Mouse (Mus musculus) C2C12 (cell line): ENCODE measurements around the gene Skap1.

Source experiments
- CEBPB ChIP-seq: IDR thresholded peaks from one replicate; pipeline ENCODE4 v1.6.1; 2011; ENCODE audit warnings: low read depth, mild to moderate bottlenecking, control low read depth, moderate library complexity
- CTCF ChIP-seq: IDR thresholded peaks from one replicate; pipeline ENCODE4 v1.5.1; 2011; ENCODE audit not compliant: control insufficient read depth, insufficient read depth, insufficient read length
- FOSL1 ChIP-seq: IDR thresholded peaks from one replicate; pipeline ENCODE4 v1.8.0; 2011; ENCODE audit warnings: mild to moderate bottlenecking, low read length; ENCODE audit not compliant: poor library complexity, insufficient read depth, severe bottlenecking
- MAX ChIP-seq: IDR thresholded peaks from one replicate; pipeline ENCODE4 v1.6.1; 2011; ENCODE audit warnings: mild to moderate bottlenecking, control low read depth
- MYOD1 ChIP-seq: IDR thresholded peaks from one replicate; pipeline ENCODE4 v1.6.1; 2011; ENCODE audit warnings: low read depth; ENCODE audit not compliant: control insufficient read depth, insufficient read length
- MYOG ChIP-seq: IDR thresholded peaks from one replicate; pipeline ENCODE4 v1.6.1; 2011; ENCODE audit not compliant: control insufficient read depth, insufficient read length; ENCODE audit errors: extremely low read depth
- USF1 ChIP-seq: IDR thresholded peaks from one replicate; pipeline ENCODE4 v1.6.1; 2011; ENCODE audit warnings: low read depth, mild to moderate bottlenecking, control low read depth, moderate library complexity

GRCm38 (mm10) chr11:96429062-96429461, 35.3 kb upstream of the Skap1 start:
- TF ChIP-seq CTCF, result no peak
- TF ChIP-seq MAX, result no peak
- no peak for TF ChIP-seq USF1
- TF ChIP-seq MYOG, result no peak
- TF ChIP-seq CEBPB, result no peak
- no peak for TF ChIP-seq MYOD1
- no peak for TF ChIP-seq FOSL1
